Mouse (Mus musculus): ENCODE data around the gene Spam1.

The Spam1 gene

GRCm38 (mm10) chr6:24790888-24791287 lies at the start of gene Spam1:
Spam1 (plus strand) TSS chr6:24791188.
- no peak for DNase-seq (ENCODE audit: low spot score)

- no peak for DNase-seq (ENCODE audit: low spot score)
Measured at GRCm38 (mm10) chr6:24748029-24748428, 43.0 kb upstream of the Spam1 start, which contains the start of gene Hyal4. Hyal4 (plus strand) TSS chr6:24748329.

- no peak for DNase-seq (ENCODE audit: low spot score)
Measured at GRCm38 (mm10) chr6:24759281-24759680, 31.7 kb upstream of the Spam1 start.

GRCm38 (mm10) chr6:24766261-24766660 lies 24.7 kb upstream of the Spam1 start:
- no peak for DNase-seq (ENCODE audit: low spot score)

GRCm38 (mm10) chr6:24779182-24779581 lies 11.8 kb upstream of the Spam1 start:
- no peak for DNase-seq (ENCODE audit: low spot score)

GRCm38 (mm10) chr6:24822070-24822469 lies 31.1 kb downstream of the Spam1 start:
- DNase-seq (ENCODE audit: low spot score), result no peak
